Mouse (Mus musculus): ENCODE measurements around the gene Gm10134.
"Not testable (repeated sequence)": the region's sequence is repeated elsewhere in the genome, so short reads cannot be mapped to it uniquely, and the experiment has no call there.

Gm10134 gene

DNA sequence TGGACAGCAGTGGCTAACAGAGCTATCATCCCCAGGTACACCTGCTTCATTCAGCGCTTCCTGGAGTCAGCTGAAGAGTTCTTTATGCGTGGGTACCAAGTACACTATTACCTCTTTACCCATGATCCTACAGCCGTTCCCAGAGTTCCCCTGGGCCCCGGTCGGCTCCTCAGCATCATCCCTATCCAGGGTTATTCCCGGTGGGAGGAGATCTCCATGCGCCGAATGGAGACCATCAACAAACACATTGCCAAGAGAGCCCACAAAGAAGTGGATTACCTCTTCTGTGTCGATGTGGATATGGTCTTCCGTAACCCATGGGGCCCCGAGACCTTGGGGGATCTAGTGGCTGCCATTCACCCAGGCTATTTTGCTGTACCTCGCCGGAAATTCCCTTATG lies 1.2 kb upstream of the Gm10134 start:
- no peak for DNase-seq (ENCODE audit: low read depth, low spot score)

DNA sequence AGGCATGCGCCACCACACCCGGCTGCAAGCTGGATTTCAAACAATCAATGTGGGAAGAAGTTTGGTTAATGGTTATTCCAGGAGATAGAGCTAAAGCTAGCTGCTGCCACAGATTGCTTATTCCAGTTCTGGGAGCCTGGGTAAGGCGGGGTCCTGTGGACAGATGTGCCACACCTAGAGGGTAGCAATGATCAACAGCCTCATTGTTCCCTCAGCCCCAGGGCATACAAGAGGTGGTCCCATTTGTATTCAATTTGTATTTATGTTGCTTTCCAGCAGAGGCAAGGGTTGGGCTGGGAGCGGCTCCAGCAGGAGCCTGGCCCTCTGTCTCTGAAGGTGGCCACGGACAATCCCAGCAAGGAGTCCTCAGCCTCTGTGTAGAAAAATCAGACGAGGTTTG lies 396 bp downstream of the Gm10134 start:
- no peak for DNase-seq (ENCODE audit: low read depth, low spot score)

DNA sequence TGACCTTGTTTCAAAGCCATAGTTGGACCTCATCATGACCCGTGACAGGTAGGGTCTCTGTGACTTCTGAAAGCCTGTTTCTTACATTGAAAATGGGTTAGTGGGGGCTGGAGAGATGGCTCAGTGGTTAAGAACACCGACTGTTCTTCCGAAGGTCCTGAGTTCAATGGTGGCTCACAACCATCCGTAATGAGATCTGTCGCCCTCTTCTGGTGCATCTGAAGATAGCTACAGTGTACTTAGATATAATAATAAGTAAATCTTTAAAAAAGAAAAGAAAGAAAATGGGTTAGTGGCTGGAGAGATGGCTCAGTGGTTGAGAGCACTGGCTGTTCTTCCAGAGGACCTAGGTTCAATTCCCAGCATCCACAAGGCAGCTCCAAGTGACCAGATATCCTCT lies 5.7 kb downstream of the Gm10134 start:
- DNase-seq (ENCODE audit: low read depth, low spot score): not testable (repeated sequence)

DNA sequence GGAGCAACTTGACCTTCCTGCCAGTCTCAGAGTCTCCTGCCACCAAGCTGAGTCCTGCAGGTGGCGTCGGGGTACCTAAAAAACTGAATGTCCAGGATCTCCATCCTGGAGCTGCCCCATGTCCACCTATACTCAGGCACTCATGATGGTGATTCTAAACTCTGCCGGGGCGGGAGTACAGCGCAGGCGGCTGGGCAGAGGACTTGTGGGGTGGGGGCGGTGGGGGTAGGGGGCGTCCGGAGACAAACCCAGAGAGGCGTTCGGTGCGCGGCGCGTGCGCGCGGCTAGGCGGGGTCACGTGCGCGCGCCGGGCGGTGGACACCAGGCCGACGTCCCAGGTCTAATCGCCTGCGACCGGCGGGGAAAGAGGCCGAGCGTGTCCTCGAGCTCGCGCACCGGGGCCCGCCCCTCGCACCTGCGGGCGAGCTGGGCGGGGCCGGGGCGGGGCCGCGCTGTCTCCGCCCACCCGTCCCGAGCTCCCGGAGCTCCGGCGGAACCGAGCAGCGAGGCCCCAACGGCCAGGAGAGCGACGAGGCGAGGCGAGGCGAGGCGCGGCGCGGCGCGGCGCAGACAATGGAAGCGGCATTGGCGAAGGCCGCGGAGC lies 7.0 kb downstream of the Gm10134 start, which contains the start of gene Ralgds:
TSS of gene Ralgds (plus strand) at position 328 of the 604 bp plus-strand sequence.
- no peak for DNase-seq (ENCODE audit: low read depth, low spot score)

DNA sequence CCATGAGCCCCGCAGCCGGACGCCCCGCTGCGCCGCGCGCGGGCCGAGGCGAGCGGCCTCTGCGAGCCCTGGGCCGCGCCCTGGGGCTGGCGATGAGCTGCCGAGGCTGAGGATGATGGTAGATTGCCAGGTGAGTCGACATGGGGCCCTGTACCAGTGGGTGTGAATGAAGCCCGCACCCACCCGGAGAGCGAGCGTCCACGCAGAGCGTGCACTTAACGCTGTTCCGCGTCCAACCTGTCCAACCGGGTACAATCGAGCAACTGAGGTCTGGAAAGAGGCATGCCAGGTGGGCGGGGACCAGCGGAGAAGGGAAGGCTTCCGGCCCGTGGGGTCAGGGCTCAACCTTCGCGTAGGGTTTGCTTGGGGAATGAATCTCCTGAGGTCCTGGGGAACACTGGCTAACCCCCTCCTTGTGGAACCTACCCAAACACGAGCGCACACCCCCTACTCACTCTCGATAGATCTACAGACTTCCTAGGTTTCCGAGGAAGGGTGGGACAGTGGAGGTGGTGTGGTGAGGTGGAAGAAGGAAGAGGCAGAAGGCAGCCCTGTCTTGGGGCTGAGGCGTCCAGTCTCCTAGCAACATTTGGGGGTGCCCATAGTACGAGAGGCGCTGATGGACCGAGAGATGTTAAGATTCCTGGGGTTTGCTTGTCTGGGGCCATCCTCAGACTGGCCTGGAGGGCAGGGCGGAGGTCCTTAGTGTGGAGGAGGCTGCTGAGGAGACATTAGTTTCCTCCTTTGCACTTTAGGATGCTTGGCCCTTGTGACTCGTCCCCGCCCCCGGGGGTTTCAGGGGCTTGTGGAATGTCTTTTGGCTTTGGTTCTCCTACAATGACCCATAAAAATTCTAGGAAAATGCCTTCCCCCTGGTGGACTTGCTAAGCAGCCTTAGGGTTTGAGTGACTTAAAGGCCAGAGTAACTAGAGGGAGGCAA lies 7.8 kb downstream of the Gm10134 start:
- no peak for DNase-seq (ENCODE audit: low read depth, low spot score)

DNA sequence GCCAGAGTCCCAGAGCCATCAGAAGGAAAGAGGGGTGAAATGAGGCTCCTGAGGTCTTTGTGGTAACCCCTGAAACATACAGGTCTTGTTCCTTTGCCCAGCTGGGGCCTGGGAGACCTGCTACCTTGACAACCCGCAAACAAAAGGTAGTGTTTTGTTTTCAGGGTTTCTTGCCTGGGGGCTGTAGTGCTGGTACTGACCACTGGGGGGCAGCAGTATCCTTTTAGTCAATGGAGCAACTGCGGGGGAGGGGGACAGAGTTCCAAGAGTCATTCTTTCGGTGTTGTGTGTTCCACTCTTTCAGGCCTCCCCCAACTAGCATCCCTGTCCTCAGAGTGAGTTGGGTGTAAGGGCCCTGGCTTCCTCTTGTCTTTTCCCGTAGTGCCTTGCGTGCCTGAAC lies 8.6 kb downstream of the Gm10134 start:
- no peak for DNase-seq (ENCODE audit: low read depth, low spot score)

DNA sequence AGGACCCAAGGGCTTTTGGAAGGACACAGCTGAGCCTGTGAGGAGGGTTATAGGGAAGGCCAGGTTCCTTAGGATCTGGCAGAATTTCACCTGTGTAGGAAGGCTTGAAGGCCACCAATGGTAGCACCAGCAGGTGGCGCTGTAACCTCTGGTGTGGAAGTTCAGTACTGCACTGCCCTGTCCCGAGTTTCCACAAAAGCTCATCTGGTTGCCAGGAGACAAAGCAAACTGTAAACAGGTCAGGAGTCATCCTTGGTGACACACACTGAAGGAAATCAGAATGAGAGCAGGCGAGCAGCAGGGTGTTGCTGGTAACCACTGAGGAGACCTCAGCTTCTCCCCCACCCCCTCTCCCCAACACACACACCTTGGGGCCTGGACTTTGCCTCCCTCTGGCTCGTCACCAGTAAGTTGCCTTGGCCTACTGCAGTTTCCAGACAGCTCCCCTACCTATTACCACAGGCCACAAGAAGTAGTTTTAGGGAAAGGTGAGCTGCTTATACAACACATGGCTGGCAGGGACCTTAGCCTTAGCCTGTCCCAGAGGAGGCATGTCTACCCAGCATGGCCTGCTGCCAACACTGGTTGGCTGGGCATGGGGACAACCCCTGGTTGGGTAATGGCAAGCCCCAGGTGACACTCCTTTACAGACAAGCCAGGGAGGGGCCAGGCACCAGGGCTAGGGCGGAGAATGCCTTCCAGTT lies 11.5 kb downstream of the Gm10134 start:
- DNase-seq (ENCODE audit: low read depth, low spot score): no peak

DNA sequence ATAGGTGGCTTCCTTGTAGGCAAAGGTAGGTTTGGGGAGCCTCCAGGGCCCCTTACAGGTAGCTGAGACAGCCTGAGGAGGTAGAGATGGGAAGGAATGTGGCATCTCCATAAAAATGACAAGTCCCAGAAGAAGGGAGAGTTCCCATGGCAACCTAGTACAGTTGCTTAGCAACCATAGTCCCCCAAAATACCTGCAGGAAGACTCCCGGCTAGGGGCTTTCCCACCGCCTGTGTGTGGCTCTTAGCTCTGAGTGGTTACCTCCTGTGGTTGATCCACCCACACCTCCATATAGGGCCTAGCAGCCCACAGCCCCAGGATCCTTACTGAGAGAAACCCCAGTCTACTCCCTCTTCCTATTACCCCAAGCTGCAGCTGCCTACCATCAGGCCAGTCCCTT lies 12.3 kb downstream of the Gm10134 start:
- DNase-seq (ENCODE audit: low read depth, low spot score): peak; percentile 91

DNA sequence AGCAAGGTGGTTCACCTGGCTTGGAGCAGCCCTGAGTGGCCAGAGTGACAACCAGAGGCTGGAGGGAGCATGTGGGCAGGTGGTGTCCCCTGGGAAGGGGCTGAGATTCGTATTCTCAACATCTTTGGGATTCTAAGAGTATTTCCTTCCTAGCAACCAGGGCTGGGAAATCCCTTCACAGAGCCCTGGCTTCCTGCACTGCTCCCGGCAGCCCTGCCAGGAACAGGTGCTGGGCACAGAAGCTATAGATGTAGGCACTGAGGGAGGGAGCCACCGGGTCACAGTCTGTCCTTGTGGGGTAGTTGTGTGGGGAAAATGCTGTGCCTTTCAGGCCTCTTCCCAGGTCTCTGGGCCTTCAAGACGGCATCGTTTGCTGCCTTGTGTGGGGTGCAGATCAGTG lies 14.7 kb downstream of the Gm10134 start:
- no peak for DNase-seq (ENCODE audit: low read depth, low spot score)

DNA sequence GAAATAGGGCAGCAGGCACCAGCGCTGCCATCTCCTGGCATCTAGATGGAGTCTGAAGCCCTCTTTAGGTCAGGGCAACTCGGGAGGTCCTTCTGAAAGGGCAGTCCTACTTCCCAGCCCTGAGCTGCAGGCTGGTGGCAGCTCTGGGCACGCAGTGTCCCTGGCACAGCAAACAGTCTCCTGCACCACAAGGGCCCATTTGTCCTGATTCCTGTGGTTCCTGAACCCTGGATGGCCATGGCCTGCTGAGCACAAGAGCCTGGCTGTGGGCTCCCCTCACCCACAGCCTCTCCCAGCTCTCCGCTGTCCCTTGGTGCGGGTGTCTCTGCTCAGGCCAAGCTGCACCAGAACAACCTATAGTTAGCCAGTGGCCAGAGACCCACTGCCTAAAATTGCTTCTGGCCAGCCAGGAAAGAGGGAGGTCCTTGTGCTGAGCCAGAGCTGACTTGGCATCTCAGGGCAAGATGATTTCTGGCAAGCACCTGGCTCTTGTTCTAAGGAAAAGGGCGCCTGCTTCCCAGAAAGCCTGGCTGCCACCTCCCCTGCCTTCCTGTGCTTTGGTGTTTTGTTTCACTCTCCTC lies 15.8 kb downstream of the Gm10134 start:
- no peak for DNase-seq (ENCODE audit: low read depth, low spot score)

DNA sequence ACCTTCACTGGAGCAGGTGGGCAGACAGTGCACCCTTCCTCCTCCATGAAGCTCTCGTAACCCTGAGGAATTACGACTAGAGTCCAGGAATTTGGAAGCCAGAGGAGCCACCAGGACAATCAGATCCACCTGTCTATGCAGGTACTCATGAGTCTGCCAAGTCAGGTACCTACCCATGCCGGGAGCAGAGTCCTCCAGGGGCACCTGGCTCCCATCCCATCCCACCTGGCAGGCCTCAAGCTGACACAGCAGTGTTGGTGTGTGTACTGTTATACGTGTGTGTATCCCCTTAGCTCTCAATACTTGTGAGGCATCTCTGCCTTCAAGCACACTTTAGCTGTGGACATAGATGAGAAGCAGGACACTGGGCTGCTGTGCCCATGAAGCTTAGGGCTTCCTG lies 16.3 kb downstream of the Gm10134 start:
- no peak for DNase-seq (ENCODE audit: low read depth, low spot score)

DNA sequence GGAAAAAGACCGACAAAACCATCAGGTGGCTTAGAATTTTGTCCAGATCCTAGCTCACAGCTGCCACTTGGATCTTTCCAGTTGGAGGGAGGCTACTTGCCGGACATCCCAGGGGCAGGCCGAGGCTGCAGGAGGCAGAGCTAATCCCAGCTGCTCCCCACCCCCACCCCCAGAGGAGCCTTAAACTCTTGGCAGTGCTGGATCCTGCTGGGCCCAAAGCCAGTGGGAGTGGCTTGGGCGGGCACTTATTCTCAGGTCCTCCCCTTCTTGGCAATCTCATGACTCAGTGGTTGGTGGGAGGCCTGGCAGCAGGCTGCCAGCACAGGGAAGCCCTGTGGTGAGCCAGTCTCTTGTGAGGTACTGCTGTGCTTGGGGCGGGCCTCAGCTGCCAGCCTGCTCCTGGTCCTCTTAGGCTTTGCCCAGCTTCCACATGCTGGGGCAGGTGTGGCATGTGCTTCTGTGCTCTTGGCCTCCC lies 17.8 kb downstream of the Gm10134 start:
- DNase-seq (ENCODE audit: low read depth, low spot score): peak; percentile 92

DNA sequence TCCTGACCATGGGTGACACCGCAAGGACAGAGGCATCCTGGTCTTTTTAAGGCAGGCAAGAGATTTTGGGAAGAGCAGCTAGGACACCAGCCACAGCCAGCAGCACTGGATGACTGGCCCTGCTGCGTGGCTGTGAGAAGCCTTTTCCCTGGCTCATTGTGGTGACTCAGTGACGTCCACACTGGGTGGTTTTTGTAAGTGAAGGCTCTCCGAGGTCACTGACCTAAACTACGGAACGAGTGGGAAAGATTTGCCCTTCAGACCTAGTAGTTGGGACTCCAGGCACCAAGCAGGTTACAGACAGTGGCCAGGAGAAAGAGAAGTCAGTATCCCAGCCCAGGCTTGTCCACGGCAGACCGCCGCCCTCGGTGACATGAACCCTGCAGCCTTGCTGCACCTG lies 18.5 kb downstream of the Gm10134 start:
- no peak for DNase-seq (ENCODE audit: low read depth, low spot score)

DNA sequence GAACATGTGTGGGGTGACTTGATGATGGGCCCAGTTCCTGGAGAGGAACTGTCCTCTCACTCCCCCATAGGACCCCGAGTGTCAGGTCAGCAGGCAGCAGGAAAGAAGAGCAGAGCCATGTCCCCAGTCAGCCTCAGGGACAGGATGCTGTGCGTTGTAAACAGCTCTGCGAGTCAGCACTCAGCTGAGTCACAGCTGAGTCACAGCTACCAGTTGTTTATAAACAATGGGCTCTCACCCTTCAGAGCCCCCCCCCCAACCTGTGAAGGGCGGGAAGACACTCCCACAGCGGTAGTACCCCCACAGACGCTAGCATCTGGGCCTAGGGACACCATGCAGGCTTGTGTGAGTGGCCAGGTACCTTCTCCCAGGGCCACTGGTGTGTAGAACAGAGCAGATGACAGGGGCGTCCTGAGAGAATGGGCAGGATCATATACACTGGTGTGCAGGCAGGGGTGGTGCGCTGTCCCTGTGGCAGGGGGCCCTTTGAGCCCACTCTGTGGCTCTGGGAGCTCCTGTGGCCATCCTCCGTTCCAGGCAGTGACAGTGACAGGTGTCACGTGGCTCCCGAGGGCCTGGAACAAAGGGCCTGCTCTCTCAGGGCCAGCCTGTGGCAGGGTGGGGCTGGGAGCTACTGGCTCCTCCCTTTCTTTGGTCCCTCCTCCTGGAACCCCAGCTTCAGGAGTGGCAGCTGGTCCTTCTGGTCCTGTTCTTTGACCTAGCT lies 19.5 kb downstream of the Gm10134 start:
- no peak for DNase-seq (ENCODE audit: low read depth, low spot score)

DNA sequence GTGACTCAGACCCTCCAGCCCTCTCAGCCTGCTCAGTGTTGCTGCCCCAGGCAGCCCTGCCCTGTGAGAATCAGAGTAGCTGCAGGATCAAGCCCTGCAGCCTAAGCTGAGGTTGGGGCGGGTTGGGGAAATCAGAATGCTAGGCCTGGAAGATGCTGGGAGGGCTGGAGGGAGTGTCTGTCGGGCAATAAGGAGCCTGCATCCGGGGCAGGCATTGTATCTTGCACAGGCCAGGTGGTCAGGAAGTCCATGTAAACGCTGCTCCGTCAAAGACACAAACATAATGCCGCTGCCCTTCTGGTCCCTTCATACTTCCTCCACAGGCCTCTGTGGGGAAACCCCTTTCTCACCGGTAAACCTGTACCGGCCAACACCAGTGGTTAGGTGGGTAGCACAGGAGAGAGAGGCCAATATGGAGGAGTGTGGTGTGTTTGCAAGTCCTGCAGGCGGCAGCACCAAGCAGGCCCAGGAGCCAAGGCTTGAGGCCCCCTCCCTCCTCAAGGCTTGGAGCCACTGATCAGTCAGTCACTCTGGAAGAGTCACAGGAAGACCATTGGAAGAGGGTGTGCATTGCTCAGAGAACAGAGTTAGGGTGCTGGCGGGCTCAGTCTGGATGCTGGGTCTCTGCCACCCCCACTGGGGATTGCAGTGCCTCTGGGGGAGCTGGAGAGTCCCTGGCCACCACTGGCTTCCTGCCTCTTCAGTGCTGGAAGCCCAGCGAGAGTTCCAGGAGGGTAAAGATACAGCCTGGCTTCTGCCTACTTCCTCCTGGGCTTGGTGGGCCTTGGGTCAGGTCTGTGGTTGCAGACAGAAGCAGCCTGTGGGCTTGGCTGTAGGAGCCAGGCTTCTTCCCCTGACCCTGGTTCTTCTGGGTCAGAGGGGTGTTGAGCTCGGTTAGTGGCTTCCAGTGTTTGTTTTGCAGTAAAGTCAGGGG lies 20.3 kb downstream of the Gm10134 start:
- DNase-seq (ENCODE audit: low read depth, low spot score): no peak

DNA sequence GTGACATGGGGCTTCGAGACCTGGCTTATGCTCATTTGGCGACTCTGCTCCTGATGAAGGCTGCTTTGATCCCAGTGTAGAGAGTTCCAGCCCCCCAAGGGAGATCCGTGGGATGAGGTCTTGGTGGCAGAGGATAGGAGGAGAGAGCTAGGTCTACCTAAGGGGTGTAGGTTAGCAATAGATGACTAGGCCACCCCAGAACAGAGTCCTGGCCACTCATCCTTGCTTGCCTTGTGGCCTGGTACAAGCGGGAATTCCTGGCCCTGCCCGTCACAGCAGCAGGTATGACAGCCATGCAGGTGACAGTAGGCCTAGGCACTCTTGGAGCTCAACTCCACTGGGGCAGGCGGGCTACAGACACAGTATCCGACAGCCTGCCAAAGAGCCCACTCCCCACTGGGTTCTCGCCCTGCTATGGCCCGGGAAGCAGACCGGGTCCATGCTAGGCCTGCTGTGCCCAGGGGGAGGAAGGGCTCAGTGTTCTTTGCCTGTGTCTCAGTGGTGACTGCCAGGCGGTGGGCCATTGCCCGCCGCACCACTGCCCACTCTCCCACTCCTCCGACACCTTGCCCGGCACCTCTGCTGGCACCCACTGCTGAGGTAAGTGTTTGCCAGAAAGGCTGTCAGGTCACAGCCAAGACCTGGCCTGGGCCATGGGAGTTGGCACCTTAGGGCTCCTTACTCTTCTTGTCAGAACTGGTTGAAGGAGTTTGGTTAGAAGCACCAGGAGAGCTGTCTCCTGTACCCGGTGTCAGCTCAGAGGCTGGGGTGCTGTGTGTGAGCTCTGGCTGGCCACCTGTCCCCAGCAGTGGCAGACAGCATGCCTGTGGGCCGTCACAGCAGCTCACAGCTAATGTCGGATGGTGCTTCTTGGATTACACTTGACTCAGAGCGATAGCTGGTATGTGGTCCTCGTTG lies 21.8 kb downstream of the Gm10134 start:
- no peak for DNase-seq (ENCODE audit: low read depth, low spot score)

DNA sequence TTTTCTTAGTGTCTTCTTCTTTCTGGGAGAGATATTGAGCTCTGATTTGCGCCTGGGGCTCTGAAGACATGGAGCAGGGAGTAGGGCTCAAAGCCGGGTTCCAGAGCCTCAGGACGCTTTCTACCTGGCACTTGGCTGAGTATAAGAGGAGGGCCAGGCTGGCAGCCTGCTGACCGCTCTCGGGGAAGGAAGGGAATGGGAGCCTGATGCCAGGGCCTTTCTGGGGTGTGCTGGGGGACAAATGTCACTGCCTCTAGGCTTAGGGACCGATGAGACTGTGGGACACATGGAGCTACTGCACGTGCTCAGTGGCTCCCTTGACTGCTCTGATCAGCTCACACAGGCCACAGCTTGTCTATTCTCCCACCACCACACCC lies 22.4 kb downstream of the Gm10134 start:
- DNase-seq (ENCODE audit: low read depth, low spot score): no peak

DNA sequence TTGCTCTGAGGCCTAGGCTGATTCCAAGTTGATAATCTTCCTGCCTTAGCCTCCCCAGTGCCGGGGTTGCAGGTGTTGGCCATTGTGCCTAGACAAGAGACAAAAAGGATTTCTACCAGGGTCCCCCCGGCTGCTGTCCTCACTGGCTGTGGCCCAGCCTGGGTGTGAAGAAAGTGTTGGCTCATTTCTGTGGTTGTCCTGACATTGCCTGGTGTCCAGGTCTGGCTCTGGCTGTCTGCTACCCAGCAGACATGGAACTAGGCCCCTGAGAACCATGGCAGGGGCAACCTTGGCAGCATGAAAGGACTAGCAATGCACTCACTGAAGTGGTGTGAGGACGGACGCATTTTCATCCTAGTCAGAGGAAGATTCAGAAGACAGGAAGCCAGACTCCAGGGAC lies 24.0 kb downstream of the Gm10134 start:
- no peak for DNase-seq (ENCODE audit: low read depth, low spot score)

DNA sequence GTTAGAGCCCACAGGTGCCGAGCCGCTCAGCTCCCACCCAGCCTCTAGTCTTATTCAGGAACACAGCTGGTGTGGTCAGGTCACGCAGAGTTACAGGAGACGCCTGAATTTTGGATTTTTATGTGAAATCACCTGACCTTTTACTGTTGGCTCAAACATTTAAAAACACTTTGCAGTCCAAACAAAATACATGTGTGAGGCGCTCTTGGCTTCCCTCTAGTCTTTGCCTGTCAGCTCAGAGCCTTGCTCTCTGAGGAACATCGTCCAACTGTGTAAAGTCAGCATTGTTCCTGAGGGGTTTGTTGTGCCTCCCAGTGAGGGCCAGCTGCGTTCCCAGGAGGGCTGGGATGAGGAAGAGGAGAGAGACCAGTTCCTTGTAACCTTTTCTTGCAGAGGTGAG lies 24.4 kb downstream of the Gm10134 start:
- DNase-seq (ENCODE audit: low read depth, low spot score): no peak
